Mouse (Mus musculus): Measurements from ENCODE around the gene Bcl2. TPM values are rescaled to one million over a fixed set of nuclear protein-coding genes. Genes with fewer than 3 reads are reported as not detected.

Bcl2 gene
- total RNA-seq, 2 experiments from 2014 or later = 9.6 to 10.9 TPM

DNA sequence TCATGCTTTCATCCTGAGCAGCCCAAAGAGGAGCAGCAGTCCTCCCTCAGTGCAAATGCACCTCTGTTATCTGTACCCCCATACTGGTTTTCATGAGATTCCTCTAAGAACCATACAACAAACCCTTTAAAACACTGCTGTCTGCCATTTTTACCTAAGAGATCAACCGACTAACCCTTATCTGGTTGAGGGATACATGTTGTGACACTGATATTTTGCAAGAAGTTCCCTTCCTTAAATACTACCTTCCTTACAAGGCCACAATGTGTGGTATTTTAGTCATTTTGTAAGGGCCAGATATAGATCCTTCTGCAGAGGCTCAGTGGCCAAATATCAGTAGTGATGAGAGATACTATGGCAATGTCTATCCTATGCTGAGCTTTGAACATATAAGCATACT lies 134.3 kb downstream of the Bcl2 start:
- intact Hi-C loops (cut with DNase I) = no loop called here

DNA sequence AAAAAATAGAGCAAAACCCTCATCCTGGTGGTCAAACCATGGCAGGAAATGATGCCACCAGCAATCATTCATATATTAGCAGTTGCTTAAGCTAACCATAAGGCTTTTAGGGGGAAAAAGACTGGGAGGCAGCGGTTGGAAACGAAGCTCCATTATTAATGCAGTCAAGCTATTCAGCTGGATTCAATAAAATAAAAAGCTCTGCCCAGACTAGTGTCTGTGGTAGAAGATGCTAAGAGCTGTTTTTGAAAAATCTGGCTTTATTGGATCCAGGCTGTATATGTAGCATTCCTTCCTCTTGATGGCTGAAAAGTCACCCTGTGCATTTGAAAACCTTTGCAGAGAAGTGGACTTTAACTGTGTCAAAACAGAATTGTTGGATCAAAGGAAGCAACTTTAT lies 141.6 kb downstream of the Bcl2 start:
- no peak for DNase-seq (ENCODE audit: extremely low spot score in 1 of 2, low spot score in 2 of 2)
- intact Hi-C loops (cut with DNase I) = no loop called here

More for the DNA sequence above, 134.3 kb downstream of the Bcl2 start:
- DNase-seq (ENCODE audit: extremely low spot score in 1 of 2, low spot score in 2 of 2) = no peak

DNA sequence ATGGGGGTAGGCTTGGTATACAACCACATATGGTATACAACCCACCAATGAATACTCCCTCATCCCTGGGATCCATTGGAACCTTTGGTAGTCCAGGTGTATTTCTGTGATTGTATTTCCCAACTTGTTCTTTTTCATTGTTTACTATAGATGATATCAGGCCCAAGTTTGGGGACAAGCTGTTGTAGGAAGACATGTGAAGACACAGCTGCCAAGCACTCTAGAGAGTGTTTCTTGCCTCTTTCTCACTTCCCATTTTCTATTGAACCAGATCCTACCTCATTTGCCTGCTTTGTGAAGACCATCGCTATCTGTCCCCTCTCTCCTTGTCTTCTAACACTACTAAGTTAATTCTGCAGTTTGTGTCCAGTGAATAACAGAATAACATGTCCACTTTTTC lies 143.2 kb downstream of the Bcl2 start:
- intact Hi-C loops (cut with DNase I) = no loop called here
- no peak for DNase-seq (ENCODE audit: extremely low spot score in 1 of 2, low spot score in 2 of 2)

DNA sequence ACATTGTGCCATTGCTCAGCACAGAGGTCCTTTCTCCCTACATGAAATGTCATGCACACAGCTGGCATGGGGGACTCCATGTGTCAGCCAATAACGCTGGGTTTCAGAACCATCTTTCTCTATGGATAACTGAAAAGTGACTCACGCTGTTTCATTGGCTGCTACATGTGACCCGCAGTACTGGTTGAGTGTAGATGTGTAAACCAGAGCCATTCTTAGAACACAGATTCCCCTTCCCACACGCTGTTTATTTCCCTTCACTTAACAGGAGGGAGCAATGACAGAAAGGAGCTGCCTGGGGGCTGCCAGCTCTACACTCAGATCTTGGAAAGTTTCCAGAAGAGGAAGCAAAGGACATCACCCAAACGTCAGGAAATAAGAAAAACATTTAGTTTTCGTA lies 143.7 kb downstream of the Bcl2 start:
- DNase-seq (ENCODE audit: extremely low spot score in 1 of 2, low spot score in 2 of 2) = no peak
- intact Hi-C loops (cut with DNase I) = no loop called here

DNA sequence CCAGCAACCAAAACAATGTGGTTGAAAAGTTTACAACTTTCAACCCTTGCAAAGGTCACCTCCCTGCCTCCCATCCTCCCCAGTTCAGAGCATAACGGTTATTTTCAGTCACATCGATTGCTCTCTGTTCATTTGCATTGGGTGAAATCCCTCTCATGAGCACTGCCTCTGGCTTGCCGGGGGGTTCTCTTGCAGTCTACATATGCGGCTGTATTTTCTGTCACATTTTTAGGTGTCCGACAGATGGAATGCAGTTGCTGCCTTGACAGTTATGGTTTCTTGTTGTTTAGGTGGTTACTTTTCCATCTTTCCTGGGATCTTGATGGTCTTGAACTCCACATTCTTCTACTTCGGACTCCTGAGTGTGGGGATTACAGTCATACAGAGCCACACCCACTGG lies 144.4 kb downstream of the Bcl2 start:
- intact Hi-C loops (cut with DNase I) = no loop called here

DNA sequence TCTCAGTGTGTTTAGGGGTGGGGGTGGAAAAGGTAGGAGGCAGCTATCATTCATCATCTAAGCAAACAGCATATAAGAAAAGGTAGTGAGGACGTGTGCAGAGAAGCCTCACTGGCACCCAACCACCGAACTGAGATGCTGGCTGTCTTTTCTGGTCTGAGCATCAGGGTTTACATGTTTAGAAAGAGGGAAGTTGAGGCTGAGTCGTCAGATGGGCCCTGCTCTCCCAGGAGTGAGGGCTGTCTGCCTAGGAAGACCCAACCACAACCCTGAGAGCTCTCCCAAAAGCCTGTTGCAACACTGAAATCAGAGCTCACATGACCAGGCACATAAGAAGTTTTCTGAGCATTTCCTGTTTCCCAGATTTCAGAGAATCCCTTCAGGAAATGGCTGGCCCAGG lies 145.2 kb downstream of the Bcl2 start:
- intact Hi-C loops (cut with DNase I) = no loop called here
- no peak for DNase-seq (ENCODE audit: extremely low spot score in 1 of 2, low spot score in 2 of 2)

More for the DNA sequence above, 144.4 kb downstream of the Bcl2 start:
- no peak for DNase-seq (ENCODE audit: extremely low spot score in 1 of 2, low spot score in 2 of 2)

DNA sequence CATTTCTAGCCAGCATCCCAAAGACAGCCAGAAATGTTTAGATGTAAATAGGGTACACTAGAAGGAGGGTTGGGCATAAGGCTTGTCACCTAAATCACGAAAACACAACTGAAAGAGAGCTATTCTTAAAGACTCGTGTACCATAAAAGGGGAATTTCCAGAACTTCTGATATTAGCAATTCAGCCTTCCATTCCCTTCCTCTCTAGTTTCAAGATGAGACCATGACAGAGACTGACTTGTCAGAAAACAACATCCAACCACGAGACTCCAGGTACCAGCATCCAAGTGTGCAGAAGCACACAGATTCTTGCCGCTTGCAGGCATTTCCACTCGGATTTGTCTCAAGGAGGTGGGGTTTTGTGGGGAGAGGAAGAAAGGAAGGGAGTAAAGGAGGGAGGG lies 146.6 kb downstream of the Bcl2 start:
- no peak for DNase-seq (ENCODE audit: extremely low spot score in 1 of 2, low spot score in 2 of 2)
- intact Hi-C loops (cut with DNase I) = no loop called here

DNA sequence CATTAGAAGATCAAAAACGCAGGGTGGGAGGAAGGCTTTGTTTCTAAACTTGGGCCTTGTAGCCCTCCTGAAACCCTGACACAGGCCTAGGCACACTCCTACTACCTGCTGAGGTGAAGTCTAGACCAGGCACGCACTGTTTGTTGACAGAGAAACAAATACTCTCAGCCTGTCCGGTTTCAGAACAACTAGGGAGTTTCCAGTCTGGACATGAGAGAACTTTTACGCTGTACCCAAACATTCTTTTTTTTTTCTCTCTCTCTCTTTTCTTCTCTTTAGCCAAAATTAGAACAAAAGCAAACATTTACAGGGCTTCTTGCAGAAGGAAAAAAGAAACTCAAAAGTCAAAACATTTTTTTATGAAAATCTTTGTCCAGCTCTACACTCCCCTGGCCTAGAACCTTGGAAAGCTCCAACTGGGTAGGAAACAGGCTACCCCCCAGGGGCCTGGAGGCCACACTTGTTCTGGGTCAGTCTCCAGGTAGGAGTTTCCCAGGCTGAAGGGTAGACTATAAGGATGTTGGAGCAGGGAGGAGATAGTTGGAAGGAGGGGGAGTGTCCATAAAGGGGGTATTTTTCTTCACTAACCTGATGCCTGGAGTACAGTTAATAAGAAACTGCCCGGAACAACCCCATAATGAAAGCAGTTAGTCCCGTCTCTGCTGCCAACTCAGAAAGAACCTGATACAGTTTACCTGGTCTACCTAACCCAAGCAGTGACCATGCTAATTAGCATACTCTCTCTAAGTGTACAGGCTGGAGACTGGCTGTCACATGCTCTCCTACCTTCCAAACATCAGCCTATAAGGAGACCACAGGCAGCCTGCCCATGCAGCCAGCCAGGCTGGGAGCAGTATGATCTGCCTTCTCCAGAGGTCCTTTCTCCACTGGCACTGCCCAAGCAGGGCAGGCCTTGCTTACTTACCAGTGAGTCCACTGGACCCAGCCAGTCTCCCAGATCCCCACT lies 147.7 kb downstream of the Bcl2 start:
- intact Hi-C loops (cut with DNase I) = no loop called here
- no peak for DNase-seq (ENCODE audit: extremely low spot score in 1 of 2, low spot score in 2 of 2)

DNA sequence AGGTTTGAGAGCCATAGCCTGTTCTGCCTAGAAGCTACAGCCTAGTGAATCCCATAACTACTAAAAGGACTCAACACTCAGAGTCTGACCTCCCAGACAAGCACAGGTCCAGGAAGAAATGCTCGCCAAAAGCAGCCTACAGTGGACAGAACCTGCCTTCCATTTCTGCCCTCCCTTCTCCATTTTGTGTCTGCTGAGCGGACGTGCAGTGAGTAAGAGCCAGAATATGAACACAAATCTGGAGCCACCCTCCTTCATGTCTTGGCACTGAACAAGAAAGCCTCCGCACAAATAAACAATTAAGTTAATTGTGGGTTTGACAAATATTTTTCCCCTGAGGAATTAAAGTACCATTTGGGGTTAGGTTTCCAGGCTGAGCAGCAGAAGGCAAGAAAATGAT lies 148.8 kb downstream of the Bcl2 start:
- no peak for DNase-seq (ENCODE audit: extremely low spot score in 1 of 2, low spot score in 2 of 2)
- intact Hi-C loops (cut with DNase I) = no loop called here

DNA sequence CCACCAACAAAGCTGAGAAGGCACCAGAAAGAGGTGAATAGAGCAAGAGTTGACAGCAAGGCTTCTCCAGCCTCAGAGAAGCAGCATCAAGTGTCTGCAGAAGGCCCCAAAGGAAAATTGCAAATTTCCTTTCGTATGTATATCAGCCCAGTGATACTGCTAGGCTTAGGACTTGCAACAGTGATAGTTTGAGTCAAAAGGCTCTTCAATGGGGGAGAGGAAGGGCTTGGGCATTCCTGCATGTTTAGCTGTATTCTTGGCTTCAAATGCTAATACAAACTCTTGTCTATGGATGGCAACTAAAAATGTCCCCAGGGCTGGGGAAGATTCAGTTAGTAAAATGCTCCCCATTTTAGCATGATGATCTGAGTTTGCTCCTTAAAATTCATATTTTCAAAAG lies 149.6 kb downstream of the Bcl2 start:
- no peak for DNase-seq (ENCODE audit: extremely low spot score in 1 of 2, low spot score in 2 of 2)
- intact Hi-C loops (cut with DNase I) = no loop called here

DNA sequence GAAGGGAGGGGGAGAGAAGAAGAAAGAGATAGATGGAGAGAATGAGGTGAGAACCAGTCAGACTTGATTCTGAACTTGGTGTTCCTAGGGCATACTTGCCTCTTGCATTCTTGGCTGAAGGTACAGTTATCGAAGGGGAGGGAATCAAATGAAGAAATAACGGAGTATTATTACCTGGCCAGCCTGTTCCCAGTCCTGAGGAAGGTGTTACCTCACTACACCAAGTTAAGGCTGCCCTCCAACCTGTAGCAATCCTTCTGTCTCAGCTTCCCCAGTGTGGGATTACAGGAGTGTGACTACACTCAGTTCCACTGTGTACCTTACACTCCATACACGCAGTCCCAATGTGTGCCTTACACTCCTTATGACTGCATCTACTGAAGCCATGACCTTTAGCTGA lies 151.3 kb downstream of the Bcl2 start:
- DNase-seq (ENCODE audit: extremely low spot score in 1 of 2, low spot score in 2 of 2) = no peak
- intact Hi-C loops (cut with DNase I) = no loop called here

DNA sequence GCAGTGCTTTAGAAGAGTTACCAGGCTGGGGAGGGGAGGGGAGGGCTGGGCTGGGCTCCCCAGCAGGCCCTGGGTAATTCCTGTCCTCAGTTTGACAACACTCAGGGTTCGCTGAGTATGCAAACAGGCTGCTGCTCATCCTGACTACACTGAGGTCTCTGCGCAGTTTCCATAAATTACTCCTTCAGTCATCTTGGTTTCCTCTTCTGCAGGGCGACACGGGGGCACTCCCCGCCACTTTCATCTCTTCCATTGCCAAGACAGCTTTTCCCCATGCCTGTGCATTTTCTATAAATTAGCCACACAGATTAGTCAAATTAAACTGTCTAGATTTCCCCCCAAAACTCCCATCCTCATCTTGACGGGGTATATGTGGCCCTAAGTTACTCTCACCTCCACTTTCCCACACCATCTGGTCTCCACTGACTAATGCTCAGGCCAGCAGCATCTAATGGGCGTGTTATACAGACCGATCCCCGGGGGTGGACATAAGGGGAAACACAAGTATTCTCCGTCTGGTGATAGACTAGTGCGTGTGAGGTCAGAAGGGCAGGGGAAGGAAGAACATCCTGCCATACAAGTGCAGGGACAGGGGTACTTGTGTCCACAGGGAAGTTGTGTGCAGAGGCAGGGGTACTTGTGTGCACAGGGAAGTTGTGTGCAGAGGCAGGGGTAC lies 152.9 kb downstream of the Bcl2 start:
- no peak for DNase-seq (ENCODE audit: extremely low spot score in 1 of 2, low spot score in 2 of 2)
- intact Hi-C loops (cut with DNase I) = no loop called here

DNA sequence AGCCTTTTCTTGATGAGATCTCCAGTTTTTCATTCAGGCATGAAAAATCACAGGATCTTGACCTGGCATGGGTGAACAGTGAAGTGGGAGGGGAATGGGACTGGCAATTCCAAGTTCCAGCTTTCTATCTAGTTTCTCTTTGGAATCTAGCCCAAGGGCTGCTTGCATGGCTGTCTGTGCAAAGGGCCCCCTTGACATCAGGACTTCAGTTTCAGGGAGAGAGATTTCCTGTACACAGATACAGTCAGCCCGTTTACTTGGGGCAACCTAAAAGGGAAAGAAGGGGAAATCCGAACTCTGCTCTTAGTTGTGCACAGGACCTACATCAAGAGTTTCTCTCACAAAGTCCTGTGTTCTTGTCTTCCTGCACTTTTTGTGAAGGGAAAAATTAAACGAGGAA lies 154.0 kb downstream of the Bcl2 start:
- intact Hi-C loops (cut with DNase I) = no loop called here

DNA sequence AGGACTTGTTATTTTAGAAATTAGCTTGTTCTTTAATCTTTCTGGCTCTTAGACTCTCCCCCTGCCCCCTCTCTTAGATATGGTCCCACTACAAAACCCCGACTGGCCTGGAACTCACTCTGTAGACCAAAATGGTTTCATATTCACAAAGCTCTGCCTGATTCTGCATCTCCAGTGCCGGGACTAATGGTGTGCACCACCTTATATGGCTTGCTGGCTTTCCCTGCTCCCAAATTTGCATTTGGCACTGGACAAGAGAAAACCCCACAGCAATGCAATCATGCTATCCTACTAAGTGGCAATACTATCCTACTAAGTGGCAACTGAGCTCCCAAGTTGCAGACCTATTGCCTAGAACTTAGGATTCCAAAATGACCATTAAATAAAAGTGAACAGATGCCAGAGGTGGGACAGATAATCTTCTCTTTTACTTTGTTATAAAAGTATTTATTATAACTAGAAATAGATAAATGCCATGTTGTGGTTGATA lies 154.9 kb downstream of the Bcl2 start:
- intact Hi-C loops (cut with DNase I) = loop anchor here (10.0 kb wide), 1 partner anchor 56 kb away; no protein-coding TSS in a partner anchor
- no peak for DNase-seq (ENCODE audit: extremely low spot score in 1 of 2, low spot score in 2 of 2)

More for the DNA sequence above, 154.0 kb downstream of the Bcl2 start:
- DNase-seq (ENCODE audit: extremely low spot score in 1 of 2, low spot score in 2 of 2) = no peak

DNA sequence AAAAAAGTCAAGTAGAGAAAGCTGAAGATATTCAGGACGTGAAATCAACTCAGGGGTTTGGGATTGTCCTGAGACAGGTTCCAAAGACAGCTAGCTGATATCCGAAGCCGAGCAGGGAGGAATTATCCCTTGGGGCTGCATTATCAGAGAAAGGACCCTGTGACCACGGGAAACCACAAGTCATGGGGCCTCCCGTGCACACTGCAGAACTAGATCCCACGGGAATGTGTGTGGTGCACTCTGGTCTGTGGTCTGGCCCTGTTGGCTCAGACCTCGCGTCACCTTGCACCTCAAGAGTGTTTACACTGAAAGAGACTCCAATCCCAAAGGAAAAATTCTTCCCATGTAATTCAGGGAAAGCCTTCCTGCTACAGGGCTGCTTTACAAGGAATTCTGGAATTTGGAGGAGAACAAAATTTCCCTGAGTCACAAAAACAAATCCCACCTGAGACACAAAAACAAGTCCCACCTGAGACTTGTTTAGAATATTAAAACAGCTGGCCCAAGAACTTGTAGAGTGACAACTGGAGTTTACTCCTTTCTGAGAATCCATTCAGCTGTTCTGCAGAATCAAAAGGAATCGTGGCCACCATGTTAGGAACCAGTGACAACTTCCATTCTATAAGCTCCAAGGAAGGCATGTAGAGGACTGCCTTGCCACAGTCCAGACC lies 158.4 kb downstream of the Bcl2 start:
- no peak for DNase-seq (ENCODE audit: extremely low spot score in 1 of 2, low spot score in 2 of 2)
- intact Hi-C loops (cut with DNase I) = loop anchor here (10.0 kb wide), 1 partner anchor 59 kb away; no protein-coding TSS in a partner anchor

DNA sequence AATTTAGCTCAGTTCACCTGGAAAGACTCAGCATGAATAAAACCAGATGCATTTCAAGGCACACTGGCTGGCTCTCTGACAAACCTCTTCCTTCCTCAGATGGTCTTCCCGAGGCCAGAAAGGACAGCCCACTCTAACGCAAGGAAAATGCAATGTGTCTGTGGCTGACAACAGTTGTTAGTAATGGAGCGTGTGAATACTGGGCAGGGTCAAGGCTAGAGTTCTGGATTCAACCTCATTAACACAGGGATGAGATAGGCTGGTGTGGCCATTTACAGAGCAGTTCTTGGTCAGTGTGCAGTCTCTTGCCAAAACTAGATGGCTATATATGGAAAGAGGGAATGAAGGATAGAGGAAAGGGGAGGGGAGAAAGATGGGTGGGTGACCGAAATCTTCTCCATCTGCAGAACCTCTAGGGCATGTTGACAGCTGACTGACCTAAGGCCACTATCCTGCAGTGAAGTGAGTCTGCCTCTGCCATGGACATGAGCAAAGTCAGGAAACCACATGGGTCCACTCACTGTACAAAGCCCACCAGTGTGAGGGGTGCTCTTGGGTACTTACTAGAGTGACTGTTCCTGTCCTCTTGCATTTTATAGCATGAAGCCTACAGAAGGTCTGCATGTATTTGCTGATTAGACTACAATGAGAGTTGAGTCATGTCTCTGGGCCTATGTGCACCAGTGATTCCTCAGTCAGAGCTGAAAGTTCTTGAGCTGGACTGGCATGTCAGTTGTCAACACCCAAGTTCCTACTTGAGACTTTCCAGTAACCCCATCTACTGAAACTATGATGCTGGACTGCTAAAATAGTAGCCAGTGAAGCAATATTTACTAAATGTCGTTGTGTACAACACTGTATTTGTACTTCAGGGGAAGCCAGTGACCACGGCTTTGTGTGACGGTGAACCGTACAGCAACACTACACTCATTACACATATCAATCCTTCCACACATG lies 159.9 kb downstream of the Bcl2 start:
- intact Hi-C loops (cut with DNase I) = loop anchor here (10.0 kb wide), 1 partner anchor 61 kb away; no protein-coding TSS in a partner anchor

DNA sequence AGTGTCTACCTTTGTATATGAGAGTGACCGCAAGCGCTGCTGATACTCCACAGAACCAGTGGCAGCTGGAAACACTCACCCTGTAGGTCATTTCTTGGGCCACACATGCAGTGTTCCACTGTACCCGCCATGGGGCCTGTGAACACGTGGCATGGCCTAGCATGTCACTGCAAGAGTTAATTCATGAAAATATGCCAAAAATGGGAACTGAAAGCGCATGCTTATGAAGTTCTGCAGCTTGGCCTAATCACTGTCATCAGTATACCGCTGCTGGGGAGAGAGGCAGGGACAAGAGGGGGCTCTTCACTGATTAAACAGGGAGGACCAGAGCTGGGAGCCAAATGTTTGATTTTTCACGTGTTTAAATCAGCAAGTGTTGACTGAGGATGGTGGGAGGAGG lies 161.2 kb downstream of the Bcl2 start:
- intact Hi-C loops (cut with DNase I) = loop anchor here (10.0 kb wide), 1 partner anchor 62 kb away; no protein-coding TSS in a partner anchor
- DNase-seq (ENCODE audit: extremely low spot score in 1 of 2, low spot score in 2 of 2) = no peak

More for the DNA sequence above, 159.9 kb downstream of the Bcl2 start:
- DNase-seq (ENCODE audit: extremely low spot score in 1 of 2, low spot score in 2 of 2) = no peak

DNA sequence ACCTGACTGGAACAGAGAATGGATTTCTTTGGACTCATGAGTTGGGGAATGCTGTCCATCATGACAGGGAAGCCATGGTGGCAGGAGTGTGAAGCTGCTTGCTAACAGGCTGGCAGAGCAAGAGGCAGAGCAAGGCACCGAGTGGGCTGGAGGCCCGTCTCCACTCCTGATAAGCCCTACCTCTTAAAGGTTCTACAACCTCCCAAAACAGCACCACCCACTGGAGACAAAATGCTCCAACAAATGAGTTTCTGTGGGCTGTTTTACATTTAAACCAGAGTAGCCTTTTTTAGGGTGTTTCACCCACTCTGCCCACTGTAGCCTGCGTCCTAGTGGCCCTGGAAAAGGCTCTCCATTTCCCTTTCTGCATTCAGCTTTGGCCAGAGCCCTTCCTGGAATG lies 163.5 kb downstream of the Bcl2 start:
- no peak for DNase-seq (ENCODE audit: extremely low spot score in 1 of 2, low spot score in 2 of 2)
- intact Hi-C loops (cut with DNase I) = loop anchor here (10.0 kb wide), 1 partner anchor 64 kb away; no protein-coding TSS in a partner anchor
